9 mouse cellular contexts compared by ENCODE assay signal in the genomic region with DNA sequence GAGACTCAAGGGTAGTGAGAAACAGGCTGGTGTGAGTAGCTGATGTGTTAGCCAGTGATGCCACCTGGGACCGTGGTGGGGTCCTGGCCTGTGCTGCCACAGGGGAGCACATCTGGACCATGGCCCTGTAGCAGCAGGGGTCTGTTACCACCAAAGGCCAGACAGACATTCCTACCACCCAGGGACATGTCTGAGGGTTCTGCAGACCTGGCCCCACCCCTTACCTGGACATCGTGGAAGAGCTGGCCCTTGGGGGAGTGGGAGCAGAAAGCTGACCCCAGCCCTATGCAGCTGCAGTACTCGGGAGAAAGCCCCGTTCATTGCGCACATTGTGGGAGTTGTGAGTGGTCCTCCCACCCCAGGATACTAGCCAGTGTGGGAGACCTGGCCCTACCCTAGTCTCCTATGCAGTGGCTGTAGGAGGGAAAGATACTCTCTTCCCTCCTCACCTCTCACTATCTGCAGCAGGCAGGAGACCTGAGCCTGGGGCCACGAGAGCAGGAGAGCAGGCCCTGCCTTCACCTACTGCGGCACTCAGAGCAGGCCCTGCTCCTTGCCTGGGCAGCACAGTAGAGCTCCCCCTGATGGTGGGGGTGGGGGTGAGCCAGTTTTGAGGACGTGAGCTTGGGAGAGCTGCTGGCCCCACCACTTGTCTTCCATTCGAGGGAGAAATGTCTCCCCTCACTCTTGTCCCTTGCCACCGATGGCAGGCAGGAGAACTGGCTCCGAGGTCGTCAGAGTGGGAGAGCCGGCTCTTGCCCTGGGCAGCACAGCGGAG.
A peak's percentile ranks its signal among the peaks of the same experiment; 100 is the strongest.
DNase-seq lines count a peak whose midpoint lies in the region; ATAC-seq lines count a peak whose summit lies in the region.
"Had no signal": no experiment of that assay in that cellular context is flagged by ENCODE, and none has a peak within 500 bp of the region (broad histone marks: within the 10 kb centered on the region; RNA-seq: fewer than 3 reads in every experiment).

No protein-coding gene starts in this region.

- H3K27me3 ChIP-seq in heart, embryonic 12.5 days (replicated peaks), result no peaks in the 10 kb centered on the region
- H3K27me3 ChIP-seq in hindbrain, embryonic 13.5 days, result peaks cover 5% of the 10 kb centered on the region; the same call in 1 of the 2 replicates
- peaks cover 4% of the 10 kb centered on the region; the same call in 1 of the 2 replicates for H3K27me3 ChIP-seq in midbrain, embryonic 13.5 days

- no peak overlapping the region for H3K4me2 ChIP-seq in heart, embryonic 12.5 days
- H3K4me2 ChIP-seq in hindbrain, embryonic 13.5 days, result no peak overlapping the region
- no peak overlapping the region for H3K4me2 ChIP-seq in midbrain, embryonic 13.5 days (replicated peaks)

- no peaks in the 10 kb centered on the region; the same call in 1 of the 2 replicates for H3K4me1 ChIP-seq in heart, embryonic 12.5 days (replicated peaks)
- H3K4me1 ChIP-seq in hindbrain, embryonic 13.5 days (replicated peaks), result peaks cover 5% of the 10 kb centered on the region; the same call in 1 of the 2 replicates
- no peaks in the 10 kb centered on the region for H3K4me1 ChIP-seq in midbrain, embryonic 13.5 days (replicated peaks)

- H3K27ac ChIP-seq in heart, embryonic 12.5 days (ENCODE audit: poor library complexity, severe bottlenecking), result no peak overlapping the region
- H3K27ac ChIP-seq in hindbrain, embryonic 13.5 days, result no peak overlapping the region
- H3K27ac ChIP-seq in midbrain, embryonic 13.5 days, result no peak overlapping the region

- no peaks in the 10 kb centered on the region for H3K36me3 ChIP-seq in heart, embryonic 12.5 days
- no peaks in the 10 kb centered on the region for H3K36me3 ChIP-seq in hindbrain, embryonic 13.5 days
- H3K36me3 ChIP-seq in midbrain, embryonic 13.5 days, result no peaks in the 10 kb centered on the region

- 71% methylated on average over 14 of the region's 14 CpGs for WGBS in heart, embryonic 12.5 days
- 86% methylated on average over 14 of the region's 14 CpGs for WGBS in hindbrain, embryonic 13.5 days
- WGBS in midbrain, embryonic 13.5 days, result 83% methylated on average over 14 of the region's 14 CpGs

- no peak overlapping the region for H3K4me3 ChIP-seq in heart, embryonic 12.5 days
- no peak overlapping the region for H3K4me3 ChIP-seq in hindbrain, embryonic 13.5 days
- no peak overlapping the region for H3K4me3 ChIP-seq in midbrain, embryonic 13.5 days (replicated peaks)

- no peaks in the 10 kb centered on the region for H3K9me3 ChIP-seq in heart, embryonic 12.5 days (replicated peaks)
- no peaks in the 10 kb centered on the region for H3K9me3 ChIP-seq in hindbrain, embryonic 13.5 days
- H3K9me3 ChIP-seq in midbrain, embryonic 13.5 days, result no peaks in the 10 kb centered on the region

- ATAC-seq in heart, embryonic 12.5 days (ENCODE audit: insufficient number of reproducible peaks, low FRiP score), result 0 out of 2 replicates have a peak, but pooled peaks have one; percentile 33
- 0 out of 2 replicates have a peak, but pooled peaks have one; percentile 20 for ATAC-seq in common myeloid progenitor, adult 5-6 weeks (replicated peaks; ENCODE audit: low read depth, poor library complexity, severe bottlenecking)
- peak; percentile 72 for ATAC-seq in hindbrain, embryonic 13.5 days (ENCODE audit: low FRiP score)
- ATAC-seq in midbrain, embryonic 13.5 days, result peak; percentile 65

- no peak for DNase-seq in heart, adult 8-10 months (ENCODE audit: low spot score)
- DNase-seq in adrenal gland, postnatal 10 days, result no peak
- no peak for DNase-seq in cerebellum, adult 11-12 months
- no peak for DNase-seq in retina, embryonic 14.5 days (ENCODE audit: low spot score)
- DNase-seq: gastrocnemius, postnatal 10 days had no signal

- H3K9ac ChIP-seq in heart, embryonic 12.5 days, result no peak overlapping the region
- no peak overlapping the region for H3K9ac ChIP-seq in hindbrain, embryonic 13.5 days
- no peak overlapping the region for H3K9ac ChIP-seq in midbrain, embryonic 13.5 days (replicated peaks)

Comparison
In these comparisons a context has a peak if more than half of its experiments do, and no peak if none do; other contexts are left out.
1. ATAC-seq: peak in every context shown above with its lines; median percentile 72 in hindbrain, embryonic 13.5 days; 65 in midbrain, embryonic 13.5 days; 33 in heart, embryonic 12.5 days; 20 in common myeloid progenitor, adult 5-6 weeks.